Mouse (Mus musculus): ENCODE measurements around the gene Nxf3. TPM values are rescaled to one million over a fixed set of nuclear protein-coding genes. Genes with fewer than 3 reads are reported as not detected.

Gene Nxf3
- total RNA-seq, 2 experiments from 2014 or later, result 0.12 TPM; not detected in 1

Other genes starting within 250 kb of the Nxf3 start
- 100 to 1,000 TPM; 146 to 195 TPM for gene Gprasp2, start 246.2 kb downstream of the Nxf3 start, total RNA-seq (2021)
- 100 to 1,000 TPM in 1 of 2 experiments, 10 to 100 TPM in 1; 84.8 to 108 TPM for gene Arxes2, start 91.4 kb downstream of the Nxf3 start, total RNA-seq (2021)
- 10 to 100 TPM; 85.5 to 86.7 TPM for gene Arxes1, start 51.9 kb downstream of the Nxf3 start, total RNA-seq (2021)
- gene Bex2, start 17.0 kb downstream of the Nxf3 start, total RNA-seq (2021), result 100 to 1,000 TPM; 345 to 394 TPM
- 10 to 100 TPM; 92.2 to 92.6 TPM for gene Bex4, start 53.7 kb upstream of the Nxf3 start, total RNA-seq (2021)
- gene Tceal8, start 87.1 kb upstream of the Nxf3 start, total RNA-seq (2021), result 10 to 100 TPM; 41.2 to 52.0 TPM
- gene Tceal5, start 118.6 kb upstream of the Nxf3 start, total RNA-seq (2021), result 10 to 100 TPM; 59.5 to 65.6 TPM
- gene Tceal7, start 129.5 kb upstream of the Nxf3 start, total RNA-seq (2021), result 1 to 10 TPM; 5.8 to 7.0 TPM
- gene Bex1, start 130.3 kb upstream of the Nxf3 start, total RNA-seq (2021), result 100 to 1,000 TPM; 195 to 200 TPM
- 100 to 1,000 TPM; 129 to 130 TPM for gene Tceal9, start 159.8 kb upstream of the Nxf3 start, total RNA-seq (2021)
- gene Bex3, start 185.0 kb upstream of the Nxf3 start, total RNA-seq (2021), result 100 to 1,000 TPM; 315 to 358 TPM